In the genomic region with DNA sequence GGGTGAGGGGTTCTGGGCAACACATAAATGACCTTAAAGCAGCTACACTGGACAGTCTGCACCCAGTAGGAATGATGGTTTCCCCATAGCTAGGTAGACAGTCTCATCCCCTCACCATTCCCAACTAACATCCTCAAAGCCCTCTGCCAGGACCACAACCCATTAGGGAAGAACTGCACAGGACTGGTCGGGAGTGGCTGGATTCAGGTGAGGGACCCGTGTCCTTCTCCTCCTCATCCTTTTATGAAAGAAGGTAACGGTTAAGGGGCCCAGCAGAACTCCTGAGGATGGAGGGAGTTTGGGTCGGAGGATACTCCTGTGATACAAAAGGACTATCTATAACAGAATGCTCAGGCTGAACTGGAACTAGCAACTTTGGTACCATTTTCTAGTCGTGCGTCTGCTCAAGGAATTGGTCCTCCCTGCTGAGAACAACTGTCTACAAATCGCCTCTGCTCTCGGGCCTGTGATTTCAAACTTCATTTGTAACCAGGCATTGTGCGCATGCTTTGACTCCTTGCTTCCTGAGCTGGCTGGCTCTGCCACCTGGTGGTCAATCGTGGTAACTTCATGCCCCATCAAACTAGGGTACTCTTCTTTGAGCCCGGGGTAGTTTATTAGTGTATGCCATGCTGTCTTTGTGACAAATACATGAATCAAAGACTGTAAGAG, we compare ENCODE assay signal across 8 mouse cellular contexts.
A peak's percentile ranks its signal among the peaks of the same experiment; 100 is the strongest.
DNase-seq lines count a peak whose midpoint lies in the region; ATAC-seq and TF ChIP-seq lines count a peak whose summit lies in the region.

No protein-coding gene starts in this region.

- peak; percentile 39 for DNase-seq in c-Kit-positive CD71-positive TER-119-negative erythroid progenitor cells, embryonic 14.5 days (ENCODE audit: low read depth)
- peak; percentile 43 for DNase-seq in heart, postnatal 25 days (ENCODE audit: low spot score)
- peak; percentile 42 for DNase-seq in large intestine, adult 2 months (ENCODE audit: low read depth, low spot score)
- DNase-seq in lung, postnatal 0 days (ENCODE audit: low spot score), result peak; percentile 86
- peak; percentile 31 for DNase-seq in ovary, postnatal 10 days (ENCODE audit: low spot score)
- DNase-seq in thymus, postnatal 0 days (ENCODE audit: low spot score), result peak; percentile 76

- H3K27ac ChIP-seq in ES-Bruce4 (ENCODE audit: insufficient read depth, low read length), result no peak overlapping the region
- no peak overlapping the region for H3K27ac ChIP-seq in forebrain, embryonic 12.5 days
- no peak overlapping the region for H3K27ac ChIP-seq in lung, postnatal 0 days (ENCODE audit: low read length)

- no peak for TF ChIP-seq POLR2A in ES-Bruce4 (IDR thresholded peaks at IDR 0.05; ENCODE audit: insufficient read depth, low read length)

- no peak overlapping the region for H3K9ac ChIP-seq in ES-Bruce4 (ENCODE audit: low read depth, poor library complexity, severe bottlenecking)
- H3K9ac ChIP-seq in forebrain, embryonic 12.5 days, result no peak overlapping the region
- no peak overlapping the region for H3K9ac ChIP-seq in lung, postnatal 0 days (replicated peaks; ENCODE audit: low read depth)

- H3K4me3 ChIP-seq in ES-Bruce4 (ENCODE audit: low read depth, low read length), result no peak overlapping the region
- no peak overlapping the region for H3K4me3 ChIP-seq in forebrain, embryonic 12.5 days (replicated peaks)
- H3K4me3 ChIP-seq in lung, postnatal 0 days (ENCODE audit: low read depth, low read length), result no peak overlapping the region

- H3K4me1 ChIP-seq in ES-Bruce4 (ENCODE audit: control insufficient read depth, insufficient read depth, low read length), result no peaks in the 10 kb centered on the region
- peaks cover 4% of the 10 kb centered on the region for H3K4me1 ChIP-seq in forebrain, embryonic 12.5 days
- no peaks in the 10 kb centered on the region for H3K4me1 ChIP-seq in lung, postnatal 0 days (ENCODE audit: insufficient read depth, low read depth, low read length)

- H3K36me3 ChIP-seq in ES-Bruce4 (ENCODE audit: control insufficient read depth, insufficient read depth, low read length, poor library complexity, severe bottlenecking), result no peaks in the 10 kb centered on the region
- no peaks in the 10 kb centered on the region for H3K36me3 ChIP-seq in forebrain, embryonic 12.5 days (replicated peaks)
- no peaks in the 10 kb centered on the region for H3K36me3 ChIP-seq in lung, postnatal 0 days (ENCODE audit: insufficient read depth, low read length)

- 25% methylated on average over 11 of the region's 11 CpGs for WGBS in forebrain, embryonic 12.5 days
- 26% methylated on average over 11 of the region's 11 CpGs for WGBS in large intestine, adult 2 months
- WGBS in lung, postnatal 0 days, result 26% methylated on average over 11 of the region's 11 CpGs

- no peak overlapping the region for H3K4me2 ChIP-seq in forebrain, embryonic 12.5 days
- H3K4me2 ChIP-seq in lung, postnatal 0 days (replicated peaks; ENCODE audit: low read depth, low read length), result no peak overlapping the region

- no peak for TF ChIP-seq EP300 in ES-Bruce4 (IDR thresholded peaks at IDR 0.05; ENCODE audit: insufficient read depth, low read depth, low read length)
- no peak for TF ChIP-seq EP300 in lung, postnatal 0 days (IDR thresholded peaks at IDR 0.05)

- peak; percentile 95 for TF ChIP-seq CTCF in ES-Bruce4 (IDR thresholded peaks at IDR 0.05; ENCODE audit: low read depth, low read length)
- peak; percentile 98 for TF ChIP-seq CTCF in lung, postnatal 0 days (IDR thresholded peaks at IDR 0.05)

- H3K9me3 ChIP-seq in ES-Bruce4 (replicated peaks; ENCODE audit: control insufficient read depth, insufficient read depth, low read length, poor library complexity, severe bottlenecking), result peaks cover 7% of the 10 kb centered on the region
- no peaks in the 10 kb centered on the region for H3K9me3 ChIP-seq in forebrain, embryonic 12.5 days
- no peaks in the 10 kb centered on the region for H3K9me3 ChIP-seq in lung, postnatal 0 days (ENCODE audit: low read length)

- intact Hi-C loops in heart, postnatal 25 days (cut with DNase I), result loop anchor here (1.0 to 10.0 kb wide), 5 partner anchors 191 to 767 kb away; a partner anchor contains a TSS

- no peaks in the 10 kb centered on the region for H3K27me3 ChIP-seq in ES-Bruce4 (ENCODE audit: control insufficient read depth, insufficient read depth, low read length, poor library complexity, severe bottlenecking)
- H3K27me3 ChIP-seq in forebrain, embryonic 12.5 days, result no peaks in the 10 kb centered on the region
- H3K27me3 ChIP-seq in lung, postnatal 0 days (replicated peaks; ENCODE audit: insufficient read depth, low read length), result no peaks in the 10 kb centered on the region

- peak; percentile 89 for ATAC-seq in forebrain, embryonic 12.5 days (ENCODE audit: low FRiP score)
- ATAC-seq in lung, postnatal 0 days, result peak; percentile 71

Comparison
In these comparisons a context has a peak if more than half of its experiments do, and no peak if none do; other contexts are left out.
1. DNase-seq: peak in every context shown above with its lines; median percentile 86 in lung, postnatal 0 days; 76 in thymus, postnatal 0 days; 43 in heart, postnatal 25 days; 42 in large intestine, adult 2 months; 39 in c-Kit-positive CD71-positive TER-119-negative erythroid progenitor cells, embryonic 14.5 days; 31 in ovary, postnatal 10 days.